Mouse (Mus musculus) cerebellum, adult 2 months (tissue): ENCODE results near the gene Trpc1. TPM values are rescaled to one million over a fixed set of nuclear protein-coding genes. Genes with fewer than 3 reads are reported as not detected.

Experiments used
- DNase-seq, 2 experiments: peaks; one replicate each; pipeline ENCODE4 v3.0.0; 2021
- H3K27ac ChIP-seq: fragments of 200-500 bp; 2 replicates; pipeline ENCODE4 v1.5.1; 2012; ENCODE audit warnings: low read length, control low read depth, inconsistent platforms; ENCODE audit not compliant: insufficient read depth
- H3K27me3 ChIP-seq: fragments of 200-500 bp; 2 replicates; pipeline ENCODE4 v1.6.1; 2012; ENCODE audit warnings: inconsistent platforms, mild to moderate bottlenecking, low read length, moderate library complexity; ENCODE audit not compliant: control insufficient read depth, insufficient read depth
- H3K4me1 ChIP-seq: fragments of 200-500 bp; 2 replicates; pipeline ENCODE4 v1.6.1; 2011; ENCODE audit warnings: low read length; ENCODE audit not compliant: control insufficient read depth, insufficient read depth
- H3K4me3 ChIP-seq: fragments of 200-500 bp; replicated peaks from 2 replicates; pipeline ENCODE3; 2011; ENCODE audit warnings: mild to moderate bottlenecking, low read depth, low read length, control low read depth; ENCODE audit not compliant: insufficient read depth
- CTCF ChIP-seq: fragments of 200-500 bp; IDR thresholded peaks from 2 replicates; pipeline ENCODE4 v1.5.1; 2011; ENCODE audit warnings: low read depth, mild to moderate bottlenecking, control low read depth, low read length, moderate library complexity, borderline replicate concordance; ENCODE audit not compliant: insufficient read depth
- POLR2A ChIP-seq: fragments of 200-500 bp; IDR thresholded peaks from 2 replicates; pipeline ENCODE4 v1.6.1; 2011; ENCODE audit warnings: low read length, control low read depth, borderline replicate concordance; ENCODE audit not compliant: insufficient read depth
- WGBS: fragments of 180-500 bp; shearing (Covaris S2); methylation state at CpG from one replicate; pipeline ENCODE4 v1.1.7; 2018; 5-methylcytosine and 5-hydroxymethylcytosine counted together
- polyA plus RNA-seq: library from polyadenylated mRNA; depleted of rRNA; stranded (reverse); fragments of >200 nt; gene quantifications from 2 replicates; pipeline ENCODE4 v1.2.3, GENCODE M21; 2012; rRNA removed

Trpc1 gene
- 21.3 and 23.1 TPM in 2 replicates for polyA plus RNA-seq

- no peaks in the 10 kb centered on the region for H3K27me3 ChIP-seq
- peak within 1 kb of the TSS; percentile 87 for H3K27ac ChIP-seq
- no peaks in the 10 kb centered on the region; the same call in 1 of the 2 replicates for H3K4me1 ChIP-seq
- TF ChIP-seq POLR2A: peak; percentile 76
- no peak for TF ChIP-seq CTCF
- under 1% methylated on average over 49 of the region's 56 CpGs for WGBS
- H3K4me3 ChIP-seq: peak within 1 kb of the TSS; percentile 86
- DNase-seq: peak; percentile 85 to 89
Observed at GRCm38 (mm10) chr9:95750037-95750511, at the start of gene Trpc1. TSS of gene Trpc1 (minus strand) at chr9:95750375.

- no peak for DNase-seq
- H3K27ac ChIP-seq: no peak overlapping the region
- no peak for TF ChIP-seq POLR2A
- TF ChIP-seq CTCF: no peak
- H3K4me1 ChIP-seq: no peaks in the 10 kb centered on the region; the same call in 1 of the 2 replicates
- no peaks in the 10 kb centered on the region for H3K27me3 ChIP-seq
- H3K4me3 ChIP-seq: no peak overlapping the region
- WGBS: 91% methylated on average over 2 of the region's 2 CpGs
Observed at GRCm38 (mm10) chr9:95796323-95796722, 46.1 kb upstream of the Trpc1 start.

DNA sequence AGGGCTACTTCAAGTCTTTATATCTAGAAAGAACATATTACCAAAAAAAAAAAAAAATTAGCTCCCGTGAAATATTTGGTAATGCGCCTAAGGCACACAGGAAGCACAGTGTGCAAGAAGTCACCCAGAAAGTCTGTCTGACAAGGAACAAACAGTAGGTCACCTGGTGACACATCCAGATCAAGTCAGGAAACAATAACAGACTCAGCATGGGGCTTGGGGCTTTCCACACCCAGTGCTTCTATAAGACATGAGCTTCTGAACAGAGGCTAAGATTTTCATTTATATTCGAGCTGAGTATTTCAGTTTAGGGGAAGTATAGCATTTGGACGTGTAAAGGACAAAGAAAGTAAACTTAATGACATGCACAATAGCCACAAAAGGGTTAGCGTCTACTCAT, 45.7 kb upstream of the Trpc1 start:
- 34% methylated on average over 5 of the region's 5 CpGs for WGBS
- TF ChIP-seq CTCF (no peak), POLR2A (no peak)
- no peak for DNase-seq
- Histone ChIP-seq H3K4me1 (no peaks in the 10 kb centered on the region; the same call in 1 of the 2 replicates), H3K27ac (no peak overlapping the region), H3K27me3 (no peaks in the 10 kb centered on the region), H3K4me3 (no peak overlapping the region)

GRCm38 (mm10) chr9:95795077-95795784, 45.1 kb upstream of the Trpc1 start:
- H3K4me1 ChIP-seq: no peaks in the 10 kb centered on the region; the same call in 1 of the 2 replicates
- 76% methylated on average over 2 of the region's 2 CpGs for WGBS
- DNase-seq: no peak
- no peak overlapping the region for H3K4me3 ChIP-seq
- TF ChIP-seq POLR2A (no peak), CTCF (no peak)
- H3K27ac ChIP-seq: no peak overlapping the region
- no peaks in the 10 kb centered on the region for H3K27me3 ChIP-seq

GRCm38 (mm10) chr9:95793986-95794744, 44.0 kb upstream of the Trpc1 start:
- H3K4me3 ChIP-seq: no peak overlapping the region
- 67% methylated on average over 15 of the region's 15 CpGs for WGBS
- no peak for DNase-seq
- TF ChIP-seq POLR2A: no peak
- TF ChIP-seq CTCF: no peak
- no peaks in the 10 kb centered on the region; the same call in 1 of the 2 replicates for H3K4me1 ChIP-seq
- H3K27me3 ChIP-seq: no peaks in the 10 kb centered on the region
- no peak overlapping the region for H3K27ac ChIP-seq

- WGBS: 85% methylated on average over 16 of the region's 16 CpGs
- TF ChIP-seq CTCF (no peak), POLR2A (no peak)
- Histone ChIP-seq H3K27ac (no peak overlapping the region), H3K4me3 (no peak overlapping the region), H3K27me3 (no peaks in the 10 kb centered on the region), H3K4me1 (no peaks in the 10 kb centered on the region)
- DNase-seq: no peak
Observed at GRCm38 (mm10) chr9:95784888-95785511, 34.8 kb upstream of the Trpc1 start.

DNA sequence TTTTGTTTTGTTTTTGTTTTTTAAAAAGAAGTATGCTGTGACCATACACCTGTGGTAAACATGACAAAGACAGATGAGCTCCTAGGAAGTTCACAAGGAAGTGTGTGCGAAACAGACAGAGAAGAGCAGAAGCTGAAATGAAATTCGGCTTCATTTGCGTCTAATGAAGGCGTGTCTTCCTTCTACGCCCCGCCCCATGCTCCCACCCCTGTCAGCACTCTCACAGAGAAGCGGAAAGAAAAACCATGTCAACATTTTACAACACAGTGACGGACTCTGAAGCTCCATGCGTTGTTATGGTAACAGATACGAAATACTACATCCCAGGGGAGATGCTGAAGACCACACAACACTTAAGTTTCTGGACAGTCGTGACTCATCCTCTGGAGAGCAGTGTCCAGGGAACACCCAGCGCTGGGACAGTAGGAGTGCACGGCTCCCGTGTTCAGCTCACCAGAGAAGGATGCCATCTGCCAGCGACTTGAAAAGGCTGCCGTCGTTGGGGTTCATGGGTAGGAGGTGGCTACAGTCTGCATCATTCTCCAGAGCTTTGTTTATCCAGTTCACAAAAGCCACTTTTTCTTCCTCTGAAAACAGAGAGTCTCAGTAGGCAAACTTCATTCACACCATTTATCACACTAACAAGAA, 33.6 kb upstream of the Trpc1 start:
- 49% methylated on average over 17 of the region's 17 CpGs for WGBS

More for the DNA sequence above, 33.6 kb upstream of the Trpc1 start:
- H3K4me3 ChIP-seq: no peak overlapping the region
- no peak for DNase-seq
- TF ChIP-seq POLR2A (no peak), CTCF (no peak)
- no peaks in the 10 kb centered on the region; the same call in 1 of the 2 replicates for H3K27me3 ChIP-seq
- no peaks in the 10 kb centered on the region for H3K4me1 ChIP-seq
- H3K27ac ChIP-seq: no peak overlapping the region
